Mouse (Mus musculus) B cell, adult 2 months (primary cell): Measurements from ENCODE around the gene Hexim2.

Source experiments
- DNase-seq, 2 experiments: peaks; one replicate each; pipeline ENCODE4 v3.0.0; 2022

Gene Hexim2

DNA sequence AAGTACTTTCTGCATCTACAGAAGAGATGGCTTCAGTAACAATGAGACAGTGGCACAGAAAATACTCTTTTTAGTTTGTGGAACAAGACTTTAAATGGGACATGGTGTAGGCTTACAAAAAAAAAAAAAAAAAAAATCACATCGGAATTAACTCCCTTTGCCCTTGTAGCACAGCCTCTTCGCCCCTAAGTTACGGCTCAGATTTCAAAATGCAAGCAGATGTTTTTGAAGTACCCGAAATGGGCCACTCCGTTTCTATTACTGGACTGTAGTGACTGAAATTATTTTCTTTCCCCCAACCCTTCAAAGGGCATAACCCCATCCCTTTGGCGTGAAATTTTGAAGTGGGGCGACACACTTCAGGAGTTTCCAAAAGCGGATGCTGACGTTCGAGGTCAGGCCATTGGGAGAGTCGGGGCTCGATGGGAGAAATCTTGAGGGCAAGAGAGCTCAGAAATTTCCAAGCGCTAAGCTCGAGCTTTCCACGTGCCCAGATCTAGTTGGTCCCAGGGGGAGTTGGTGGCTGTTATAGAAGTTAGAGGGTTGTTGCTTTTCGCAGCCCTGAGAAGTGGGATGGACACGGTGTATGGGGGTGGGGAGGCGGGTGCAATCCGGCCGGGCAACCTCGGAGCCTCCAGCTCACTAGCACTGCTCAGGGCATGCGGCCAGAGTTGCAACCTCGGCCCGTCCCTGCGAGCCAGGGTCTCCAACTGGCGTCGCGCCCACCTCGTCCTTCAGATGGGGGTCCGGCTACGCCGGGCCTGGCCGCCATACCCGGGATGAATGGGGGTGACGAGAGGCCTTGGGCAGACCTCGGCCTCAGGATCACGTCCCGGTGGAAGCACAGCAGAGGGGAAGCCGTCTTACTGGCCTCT is at the start of gene Hexim2:
Gene Hexim2, plus strand, starts transcription at position 729 of the 875 bp plus-strand sequence.
- DNase-seq, result peak in 1 of 2 experiments; percentile 72

GRCm38 (mm10) chr11:103093306-103093705 is 38.9 kb upstream of the Hexim2 start:
- no peak for DNase-seq

DNA sequence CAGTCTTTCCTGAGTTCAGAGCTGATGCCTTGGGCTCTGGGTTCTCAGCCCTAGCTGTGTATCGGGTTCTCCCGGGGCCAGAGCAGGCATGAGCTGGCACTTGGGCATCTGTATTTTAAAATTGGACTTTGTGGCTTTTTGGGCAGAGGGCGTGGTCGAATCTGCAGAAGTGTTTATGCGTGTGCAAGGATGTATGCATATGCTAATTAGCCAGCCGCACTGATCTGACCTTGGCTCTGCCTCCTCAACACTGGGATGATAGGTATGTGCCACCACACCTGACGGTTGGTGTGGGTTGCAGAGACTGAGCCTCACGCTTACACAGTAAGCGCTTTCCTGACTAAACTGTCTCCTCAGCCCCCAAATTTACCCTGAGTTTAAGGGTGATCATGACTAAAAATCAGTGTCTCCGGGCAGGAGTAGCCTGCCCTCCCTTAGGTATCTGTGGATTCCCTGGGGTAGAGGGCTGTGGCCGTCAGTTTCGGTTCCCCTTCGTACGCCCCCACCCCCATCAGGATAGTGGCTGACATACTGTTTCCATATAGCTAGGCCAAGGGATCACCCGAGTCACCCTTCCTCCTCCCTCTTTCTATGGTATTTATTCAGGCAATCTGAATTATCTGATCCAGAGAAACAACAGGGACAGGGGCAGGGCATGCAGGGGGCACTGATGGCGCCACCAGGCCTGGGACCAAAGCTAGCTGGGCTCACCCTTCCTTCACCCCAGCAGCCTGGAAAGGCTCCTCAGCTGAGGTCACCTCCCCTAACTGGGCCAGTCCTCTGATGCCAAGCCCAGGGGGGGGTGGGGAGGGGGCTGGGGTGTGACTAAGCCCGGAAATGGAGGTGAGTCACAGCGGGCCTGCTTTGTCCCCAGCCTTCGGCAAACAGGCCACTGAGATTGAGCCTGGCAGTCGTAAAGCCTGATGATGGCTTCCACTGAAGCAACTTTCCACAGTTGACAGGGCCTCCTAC is 38.1 kb upstream of the Hexim2 start:
- DNase-seq, result peak; percentile 69 to 78

GRCm38 (mm10) chr11:103095107-103095670 is 37.0 kb upstream of the Hexim2 start:
- no peak for DNase-seq

GRCm38 (mm10) chr11:103095801-103096200 is 36.4 kb upstream of the Hexim2 start:
- DNase-seq, result no peak

GRCm38 (mm10) chr11:103096979-103097894 is 35.0 kb upstream of the Hexim2 start:
- DNase-seq, result no peak

- DNase-seq, result no peak
These were observed 33.6 kb upstream of the Hexim2 start for GRCm38 (mm10) chr11:103098531-103099190.

DNA sequence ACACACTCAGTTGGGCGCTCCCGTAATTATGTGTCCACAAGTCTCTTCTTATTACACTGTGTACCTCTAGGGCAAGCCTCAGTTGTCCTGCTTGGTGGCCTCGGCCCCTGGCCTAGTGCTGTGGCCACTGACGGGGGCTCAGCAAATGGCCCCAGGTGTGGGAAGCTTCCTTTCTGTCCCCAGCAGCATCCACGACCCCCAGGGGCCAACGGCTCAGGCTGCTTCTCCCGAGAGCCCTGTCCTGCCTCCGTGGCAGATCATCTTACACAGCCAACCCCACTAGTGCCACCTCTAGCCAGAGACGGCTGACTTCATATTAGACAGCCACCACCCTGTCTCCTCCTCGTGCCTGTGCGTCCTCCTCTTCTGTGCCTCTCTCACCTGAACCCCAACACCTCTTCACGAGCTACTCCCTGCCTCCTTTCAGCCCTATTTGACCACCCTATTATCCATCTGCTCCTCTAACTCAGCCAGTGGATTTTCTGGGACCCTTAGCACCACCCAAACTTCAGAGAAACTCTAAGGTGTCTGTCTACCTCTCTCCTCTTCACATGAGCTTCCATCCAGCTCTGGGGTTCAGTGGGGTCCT is 32.8 kb upstream of the Hexim2 start:
- no peak for DNase-seq

DNA sequence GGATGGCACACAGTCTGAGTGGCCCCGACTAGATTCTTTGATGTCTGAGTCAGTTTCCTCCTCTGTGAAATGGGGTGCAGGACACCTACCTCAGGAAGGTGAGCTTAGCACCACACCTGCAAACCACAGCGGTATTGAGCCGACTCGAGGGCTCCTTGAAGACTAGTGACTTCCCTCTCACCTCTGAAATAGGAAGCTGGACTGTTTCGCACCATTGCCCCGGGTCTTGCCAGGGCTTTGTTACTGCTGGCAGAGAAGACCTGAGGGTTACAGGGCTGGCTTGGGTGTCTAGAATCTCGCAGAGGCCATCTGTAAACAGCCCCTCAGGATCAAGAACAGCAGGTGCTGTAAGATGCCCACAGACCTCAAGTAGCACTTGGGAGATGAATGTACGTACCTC is 31.9 kb upstream of the Hexim2 start:
- DNase-seq, result peak; percentile 43 to 47

GRCm38 (mm10) chr11:103101481-103101865 is 30.8 kb upstream of the Hexim2 start, which contains the start of the genes Plcd3 and Acbd4:
Plcd3 (minus strand) TSS chr11:103101658.
Acbd4 (plus strand) TSS chr11:103101682.
- DNase-seq, result peak; percentile 43 to 46

DNA sequence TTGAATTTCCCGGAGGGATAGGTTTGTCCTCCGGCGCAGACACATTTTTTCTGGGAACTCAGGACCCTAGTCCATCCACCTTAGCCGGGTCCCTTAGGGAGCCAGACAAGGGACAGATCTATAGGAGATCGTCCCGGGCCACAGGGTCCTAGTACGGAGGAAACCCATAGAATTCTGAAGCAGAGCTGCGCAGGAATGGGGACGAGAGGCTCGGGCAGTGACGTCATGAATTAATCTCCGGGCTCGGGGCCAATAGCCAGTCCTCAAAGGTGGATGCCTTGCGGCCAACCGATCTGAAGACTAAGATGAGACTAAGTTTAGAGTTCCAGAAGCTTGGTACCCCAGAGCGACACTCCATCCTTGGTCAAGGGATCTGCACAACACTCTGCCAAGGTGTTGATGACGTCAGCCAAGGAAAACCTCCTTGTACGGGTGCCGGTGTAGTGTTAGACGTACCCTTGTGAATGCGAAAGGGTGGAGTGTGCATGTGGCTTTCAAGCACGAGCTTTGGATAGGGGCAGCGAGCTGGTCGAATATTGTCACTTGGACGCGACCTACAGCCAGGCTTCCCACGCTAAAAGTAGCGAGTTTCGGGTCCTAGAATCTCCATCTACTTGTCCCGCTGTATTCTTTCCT is 30.2 kb upstream of the Hexim2 start:
- DNase-seq, result peak; percentile 60 to 61

- peak; percentile 100 for DNase-seq
These were observed 29.4 kb upstream of the Hexim2 start for GRCm38 (mm10) chr11:103102725-103103349.

DNA sequence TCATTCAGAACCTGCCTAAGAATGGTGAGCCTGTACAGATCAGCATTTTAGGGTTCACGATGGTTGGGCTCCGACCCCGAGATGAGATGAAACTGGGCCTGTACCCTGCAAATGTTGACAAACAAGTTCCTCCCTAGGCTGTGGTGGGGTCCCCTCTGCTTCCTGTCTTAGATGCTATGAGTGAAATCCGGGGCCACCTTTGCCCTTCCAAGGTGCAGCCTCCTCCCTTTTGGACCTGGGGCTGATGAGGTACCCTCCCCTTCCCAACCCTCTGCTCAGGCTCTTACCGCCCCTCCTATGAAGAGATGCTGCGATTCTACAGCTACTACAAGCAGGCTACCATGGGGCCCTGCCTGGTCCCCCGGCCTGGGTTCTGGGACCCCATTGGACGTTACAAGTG is 28.6 kb upstream of the Hexim2 start:
- DNase-seq, result no peak

- no peak for DNase-seq
These were observed 27.8 kb upstream of the Hexim2 start for GRCm38 (mm10) chr11:103104469-103104868.

GRCm38 (mm10) chr11:103105180-103105725 is 27.0 kb upstream of the Hexim2 start:
- no peak for DNase-seq

DNA sequence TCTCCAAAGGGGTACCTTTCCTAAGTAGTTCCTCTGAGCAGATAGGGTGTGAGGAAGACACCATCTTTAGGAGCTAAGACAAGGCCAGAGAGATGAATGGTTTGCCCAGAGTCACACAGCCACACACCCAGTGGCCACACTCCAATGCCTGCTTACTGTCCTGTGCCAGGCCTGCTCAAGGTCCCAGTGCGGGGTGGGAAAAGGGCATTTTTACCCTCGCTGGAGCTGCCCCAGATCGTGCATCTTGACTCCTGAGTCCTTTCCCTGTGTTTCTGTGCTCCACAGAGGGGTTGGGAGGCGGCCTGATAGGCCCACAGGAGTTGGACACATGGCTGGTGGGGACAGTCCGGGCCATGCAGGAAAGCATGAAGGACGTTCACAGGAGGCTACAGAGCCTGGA is 26.4 kb upstream of the Hexim2 start:
- DNase-seq, result no peak

GRCm38 (mm10) chr11:103106386-103106785 is 25.8 kb upstream of the Hexim2 start:
- no peak for DNase-seq

DNA sequence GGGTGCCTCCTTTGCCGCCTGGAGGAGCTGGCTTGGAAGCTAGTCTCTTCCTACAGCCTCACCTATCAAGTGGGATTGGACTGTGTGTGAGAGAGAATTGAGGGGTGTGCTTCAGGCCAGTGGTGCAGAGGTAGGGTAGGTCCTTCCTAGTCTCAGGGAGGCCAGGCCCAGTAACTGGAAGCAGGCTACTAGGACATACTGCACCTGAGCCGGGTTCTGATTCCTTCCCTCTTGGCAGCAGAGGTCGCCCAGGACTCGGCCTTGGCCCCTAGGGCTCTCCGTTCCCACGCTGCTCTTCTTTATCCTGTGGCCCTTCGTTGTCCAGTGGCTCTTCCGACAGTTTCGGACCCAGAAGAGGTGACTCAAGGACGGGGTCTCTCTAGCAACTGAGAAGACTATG is 20.9 kb upstream of the Hexim2 start:
- no peak for DNase-seq

DNA sequence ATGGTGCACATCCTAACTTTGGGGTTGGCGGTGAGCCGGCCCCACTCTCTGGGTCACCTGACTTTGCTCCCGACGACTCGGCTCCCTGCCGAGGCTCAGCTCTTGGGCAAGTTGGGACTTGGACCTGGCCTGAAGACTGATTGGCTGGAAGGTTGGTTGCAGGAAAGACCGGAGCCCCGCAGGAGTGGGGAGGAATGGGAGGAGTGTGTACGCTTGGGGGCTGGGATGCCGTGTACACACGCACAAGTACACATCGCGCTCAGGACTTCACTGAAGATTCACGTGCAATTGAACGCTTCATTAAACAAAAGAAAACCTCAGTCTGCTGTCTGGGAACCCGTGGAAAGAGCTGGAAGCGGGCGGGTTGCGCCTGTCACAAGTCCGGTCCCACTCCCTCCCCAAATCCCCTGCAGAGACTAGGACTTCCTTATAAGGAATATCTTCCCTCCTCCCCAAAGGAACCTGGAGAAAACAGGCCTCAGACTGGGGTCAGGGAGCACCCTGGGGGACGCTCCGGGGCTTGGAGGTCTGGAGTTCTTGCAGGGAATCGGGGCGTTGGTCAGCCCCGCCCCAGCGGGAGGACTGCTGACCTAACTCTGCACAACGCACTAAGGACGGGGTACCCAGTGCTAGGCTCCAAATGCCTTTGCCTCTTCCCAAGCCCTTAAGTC is 20.2 kb upstream of the Hexim2 start:
- no peak for DNase-seq
